Mouse (Mus musculus) testis, postnatal 10 days (tissue): ENCODE data around the gene Nifk.

Experiments
- DNase-seq: peaks from one replicate; pipeline ENCODE4 v3.0.0; 2021; ENCODE audit warnings: low spot score

Nifk gene

DNA sequence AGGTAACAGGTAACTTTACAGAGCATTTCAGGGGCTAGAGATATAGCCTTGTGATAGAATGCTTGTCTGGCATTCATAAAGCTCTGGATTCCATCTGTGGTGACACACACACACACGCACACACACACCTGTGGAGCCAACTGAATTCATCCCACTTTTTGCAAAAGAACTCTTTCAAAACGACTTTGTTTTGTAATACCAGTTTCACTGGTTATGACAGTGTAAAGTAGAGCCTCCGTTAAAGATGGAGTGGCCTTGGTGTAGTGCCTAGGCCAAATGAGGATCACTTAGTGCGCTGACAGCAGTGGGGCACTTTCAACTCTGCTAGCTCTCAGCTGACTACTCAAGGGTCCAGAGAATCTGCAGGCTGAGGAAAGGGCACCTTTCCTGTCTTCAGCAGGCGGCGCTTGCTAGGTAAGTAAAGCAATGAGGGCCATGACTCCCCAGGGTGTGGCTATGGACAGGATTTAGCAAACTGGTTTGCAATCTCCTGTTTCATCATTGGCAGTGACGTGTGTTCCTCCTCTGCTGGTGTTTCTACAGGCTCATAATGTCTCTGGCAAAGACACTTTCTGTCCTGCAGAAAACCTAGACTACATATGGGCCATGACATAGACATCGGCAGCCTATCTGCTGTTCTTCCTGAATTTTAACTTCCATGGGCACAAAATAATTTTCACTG, 58.6 kb downstream of the Nifk start:
- no peak for DNase-seq
